Mouse (Mus musculus) adrenal gland, postnatal 14 days (tissue): ENCODE results near the gene Dusp5. TPM values are rescaled to one million over a fixed set of nuclear protein-coding genes. Genes with fewer than 3 reads are reported as not detected.

ENCODE experiments used
- DNase-seq: peaks from one replicate; pipeline ENCODE4 v3.0.0; 2021; ENCODE audit warnings: mixed read lengths
- total RNA-seq: library from RNA; stranded (reverse); gene quantifications from 2 replicates; pipeline ENCODE4 v1.2.3, GENCODE M21; 2021

Gene Dusp5
- total RNA-seq, 1 experiment from 2014 or later, result 11.8 TPM

DNA sequence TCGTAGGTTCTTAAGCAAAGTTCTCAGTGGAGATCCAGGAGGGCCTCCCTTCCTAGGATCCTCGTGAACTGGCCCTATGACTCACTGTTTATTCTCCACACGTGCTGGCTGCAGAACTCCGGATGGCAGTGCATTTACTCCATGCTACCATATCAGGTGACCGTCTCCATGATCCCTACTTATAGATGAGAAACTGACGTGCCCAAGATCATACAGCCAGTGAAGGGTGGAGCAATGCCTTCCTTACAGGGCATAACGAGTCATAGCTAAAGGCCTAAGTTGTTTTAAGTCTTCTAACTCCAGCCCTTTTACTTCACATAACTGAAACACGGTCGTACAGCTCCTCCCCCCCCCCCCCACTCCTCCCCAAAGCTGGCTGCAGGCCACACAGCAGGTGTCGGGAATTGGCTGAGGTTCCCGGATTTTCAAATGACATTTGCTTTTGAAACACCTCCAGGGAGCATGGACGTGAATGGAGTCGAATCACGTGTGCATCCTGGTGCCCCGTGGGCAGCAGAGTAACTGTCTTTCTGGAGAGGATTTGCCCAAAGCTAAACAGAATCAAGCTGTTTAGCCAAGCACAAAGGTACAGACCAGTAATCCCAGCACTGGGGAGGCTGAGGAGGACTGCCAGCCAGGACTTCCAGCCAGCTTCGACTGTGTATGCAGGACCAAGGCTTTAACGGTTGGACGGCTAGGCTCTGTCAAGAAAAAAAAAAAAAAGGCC lies 11.4 kb upstream of the Dusp5 start:
- DNase-seq, result no peak

GRCm38 (mm10) chr19:53519549-53519948 lies 9.4 kb upstream of the Dusp5 start:
- DNase-seq, result no peak

DNA sequence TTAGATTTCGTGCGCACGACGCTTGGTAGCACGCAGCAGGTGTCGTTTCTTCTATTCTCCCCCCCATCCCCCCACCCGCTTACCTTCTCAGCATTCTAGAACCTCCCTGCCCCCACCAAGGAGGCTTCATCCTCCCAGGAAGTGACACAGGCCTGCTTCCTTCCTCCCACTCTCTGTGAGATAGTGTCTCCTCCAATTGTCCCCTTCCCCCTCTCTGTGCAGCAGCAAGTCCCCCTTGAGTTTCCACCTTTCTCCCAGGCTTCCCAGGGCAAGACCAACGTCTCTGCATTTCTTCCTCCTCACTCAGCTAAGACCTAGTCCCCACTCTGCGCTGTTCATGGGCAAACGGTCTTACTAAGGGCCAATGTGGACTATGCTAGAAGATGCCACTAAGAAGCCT lies 8.9 kb upstream of the Dusp5 start:
- DNase-seq, result no peak

- no peak for DNase-seq
Measured at GRCm38 (mm10) chr19:53521137-53521795, 7.6 kb upstream of the Dusp5 start.

GRCm38 (mm10) chr19:53527480-53527879 lies 1.4 kb upstream of the Dusp5 start:
- DNase-seq, result no peak

GRCm38 (mm10) chr19:53528131-53528621 lies 733 bp upstream of the Dusp5 start:
- no peak for DNase-seq

DNA sequence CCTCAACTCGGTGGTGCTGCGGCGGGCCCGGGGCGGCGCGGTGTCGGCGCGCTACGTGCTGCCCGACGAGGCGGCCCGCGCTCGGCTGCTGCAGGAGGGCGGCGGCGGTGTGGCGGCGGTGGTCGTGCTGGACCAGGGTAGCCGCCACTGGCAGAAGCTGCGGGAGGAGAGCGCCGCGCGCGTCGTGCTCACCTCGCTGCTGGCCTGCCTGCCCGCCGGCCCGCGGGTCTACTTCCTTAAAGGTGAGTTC lies 471 bp downstream of the Dusp5 start:
- DNase-seq, result no peak

GRCm38 (mm10) chr19:53529705-53530562 lies 1.0 kb downstream of the Dusp5 start:
- DNase-seq, result peak; percentile 70

GRCm38 (mm10) chr19:53531416-53531815 lies 2.5 kb downstream of the Dusp5 start:
- DNase-seq, result peak; percentile 55

GRCm38 (mm10) chr19:53532021-53532420 lies 3.1 kb downstream of the Dusp5 start:
- peak; percentile 78 for DNase-seq

DNA sequence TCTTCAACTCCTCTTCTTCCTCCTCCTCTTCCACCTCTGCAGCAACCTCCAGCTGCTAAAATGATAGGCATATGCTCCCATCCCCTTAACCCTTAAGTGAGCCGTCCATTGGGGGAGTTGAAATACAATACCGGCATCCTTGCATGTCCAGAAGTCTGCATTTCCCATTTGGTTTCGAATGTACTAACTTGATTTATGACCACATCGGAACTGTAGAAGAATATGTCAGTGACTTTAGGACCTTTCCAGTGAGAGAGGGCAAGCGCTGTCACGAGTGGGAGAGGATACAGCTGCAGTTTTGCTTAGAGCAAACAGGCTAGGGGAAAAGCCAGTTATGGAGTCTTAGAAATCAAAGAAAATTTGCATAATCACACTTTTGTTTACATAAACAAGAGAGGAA lies 3.8 kb downstream of the Dusp5 start:
- no peak for DNase-seq

DNA sequence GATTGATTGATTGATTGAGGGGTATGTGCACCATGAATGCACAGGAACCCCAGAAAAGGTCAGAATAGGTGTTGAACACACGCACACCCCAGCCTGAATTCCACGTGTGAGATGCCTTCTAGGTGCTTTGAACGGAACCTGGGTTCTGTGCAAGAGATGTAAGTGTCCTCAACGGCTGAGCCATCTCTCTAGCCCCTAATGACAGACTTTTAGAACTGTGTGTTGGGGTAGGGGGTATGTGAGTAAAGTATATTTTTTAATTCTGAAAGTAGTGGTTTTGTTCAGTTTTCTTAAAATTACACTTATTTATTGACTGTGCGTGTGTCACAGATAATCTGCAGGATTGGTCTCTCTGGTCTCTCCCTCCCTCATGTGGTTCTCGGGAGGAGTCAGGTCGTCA lies 4.3 kb downstream of the Dusp5 start:
- DNase-seq, result no peak

DNA sequence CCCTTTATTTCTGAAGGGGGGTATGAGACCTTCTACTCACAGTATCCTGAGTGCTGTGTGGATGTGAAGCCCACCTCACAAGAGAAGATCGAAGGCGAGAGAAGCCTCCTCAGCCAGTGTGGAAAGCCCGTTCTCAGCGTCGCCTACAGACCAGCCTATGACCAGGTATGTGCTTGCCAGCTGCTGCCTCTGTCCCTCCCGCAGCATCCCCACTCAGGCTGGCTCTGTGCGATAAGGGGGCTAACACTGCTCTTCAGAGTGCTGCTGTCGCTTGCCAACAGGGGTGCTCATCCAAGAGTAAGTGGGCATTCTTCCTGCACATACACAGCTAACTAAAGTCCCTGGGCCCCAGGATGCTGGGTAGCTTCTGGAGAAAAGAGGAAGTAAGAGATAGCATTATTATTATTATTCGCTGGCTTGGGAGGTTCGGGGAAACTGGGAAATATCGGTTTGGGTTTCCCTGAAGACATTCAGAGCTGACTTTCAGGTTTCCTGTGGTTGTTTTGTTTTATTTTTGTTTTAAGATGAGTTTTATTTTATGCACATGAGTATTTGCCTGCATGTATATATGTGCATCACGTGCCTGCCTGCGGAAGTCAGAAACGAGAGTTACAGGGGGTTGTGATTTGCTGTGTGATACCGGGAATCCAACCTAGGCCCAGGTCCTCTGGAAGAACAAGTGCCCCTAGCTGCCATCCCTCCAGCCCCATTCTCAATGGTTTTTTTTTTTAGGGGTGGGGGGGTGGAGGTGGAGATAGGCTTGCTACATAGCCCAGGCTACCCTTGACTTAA lies 5.1 kb downstream of the Dusp5 start:
- no peak for DNase-seq

DNA sequence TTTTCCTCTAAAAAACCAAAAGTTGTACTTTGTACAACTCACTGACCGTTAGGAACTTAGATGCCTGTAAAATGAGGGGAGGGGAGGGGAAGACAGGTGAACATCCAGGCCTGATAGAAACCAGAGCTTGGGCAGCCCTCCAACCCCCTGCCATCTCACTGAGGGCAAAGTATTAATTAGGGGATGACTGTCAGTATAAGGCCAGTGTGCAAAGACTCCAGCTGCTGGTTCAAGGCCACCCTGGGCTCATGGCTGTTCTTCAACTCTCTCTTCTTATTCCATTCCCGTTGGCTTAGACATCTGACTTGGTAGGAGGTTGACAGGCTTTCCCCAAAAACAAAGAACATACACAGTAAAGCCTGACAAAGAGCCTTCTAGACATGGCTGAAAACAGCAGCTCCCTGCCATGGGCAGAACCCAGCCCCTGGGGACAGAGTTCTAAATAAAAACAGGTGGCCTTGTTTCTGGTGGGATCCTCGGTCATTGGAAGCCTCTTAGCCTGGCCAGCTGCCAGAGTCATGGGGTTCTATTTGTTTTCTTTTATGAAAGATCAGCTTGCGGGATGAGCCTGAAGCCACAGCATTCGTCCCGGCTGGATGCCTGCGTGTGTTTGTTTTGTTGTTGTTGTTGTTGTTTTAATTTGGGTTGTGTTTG lies 6.0 kb downstream of the Dusp5 start:
- DNase-seq, result no peak

DNA sequence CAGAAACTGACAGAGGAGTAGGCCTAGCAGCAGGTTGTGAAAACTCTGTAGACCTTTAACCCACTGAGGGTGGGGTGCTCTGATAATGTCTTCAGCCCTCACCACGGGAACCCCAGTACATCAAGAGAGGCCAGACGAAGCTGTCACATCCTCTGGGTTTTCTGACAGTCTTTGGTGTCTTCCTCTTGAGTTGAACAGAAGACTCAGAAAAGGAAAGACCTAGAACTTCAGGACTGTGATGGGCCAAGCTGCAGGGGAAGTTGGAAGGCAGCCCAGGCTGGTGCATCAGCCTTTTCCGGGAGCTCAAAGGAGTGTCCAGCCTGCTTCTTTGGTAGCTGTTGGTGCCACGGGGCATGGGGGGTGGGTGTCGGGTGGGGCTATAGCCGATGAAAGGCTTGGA lies 6.5 kb downstream of the Dusp5 start:
- peak; percentile 57 for DNase-seq

GRCm38 (mm10) chr19:53536251-53536650 lies 7.3 kb downstream of the Dusp5 start:
- DNase-seq, result no peak

- no peak for DNase-seq
Measured at GRCm38 (mm10) chr19:53536731-53537666, 8.1 kb downstream of the Dusp5 start.

- DNase-seq, result no peak
Measured at GRCm38 (mm10) chr19:53538024-53538423, 9.1 kb downstream of the Dusp5 start.

GRCm38 (mm10) chr19:53538796-53539195 lies 9.9 kb downstream of the Dusp5 start:
- DNase-seq, result no peak

DNA sequence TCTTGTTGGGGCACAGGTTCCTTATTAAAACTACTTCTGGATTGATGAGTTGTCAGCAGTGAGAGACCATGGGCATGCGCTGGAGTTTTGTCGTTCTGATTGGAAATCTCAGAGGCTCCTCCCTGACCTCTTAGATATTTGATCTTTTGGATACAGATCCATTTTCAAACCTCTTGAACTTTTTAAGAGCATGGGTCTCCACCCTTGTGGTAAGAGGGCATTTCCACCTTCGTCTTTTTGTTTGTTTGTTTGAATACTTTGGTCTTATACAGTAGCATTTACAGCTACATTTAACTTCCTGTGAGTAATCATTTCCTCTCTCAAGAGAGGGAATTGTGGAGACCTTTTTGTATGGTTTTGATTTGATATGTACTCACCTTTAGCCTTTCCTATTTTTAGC lies 10.4 kb downstream of the Dusp5 start:
- DNase-seq, result no peak

DNA sequence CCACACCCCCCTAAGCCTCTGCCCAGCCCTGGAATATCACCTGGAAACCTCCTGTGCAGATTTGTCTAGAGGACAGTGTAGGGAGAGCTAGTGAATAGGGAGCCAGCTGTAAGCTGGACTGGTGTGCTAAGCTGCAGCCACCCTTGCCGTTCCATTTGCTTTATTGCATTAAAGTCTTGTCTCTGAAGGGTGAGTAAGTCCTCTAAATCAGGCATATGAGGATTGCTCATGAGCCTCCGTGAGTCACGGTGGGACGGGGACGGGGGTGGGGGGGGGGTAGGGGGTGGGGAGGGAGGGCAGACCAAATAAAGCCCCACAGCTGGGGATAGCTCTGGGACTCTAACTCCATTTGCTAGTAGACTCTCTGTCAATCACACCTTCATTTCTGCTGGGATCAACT lies 14.7 kb downstream of the Dusp5 start:
- DNase-seq, result peak; percentile 42
